Mouse (Mus musculus) adrenal gland, adult 8-10 months (tissue): Measurements from ENCODE around the gene Trim46. TPM values are rescaled to one million over a fixed set of nuclear protein-coding genes. Genes with fewer than 3 reads are reported as not detected.

Source experiments
- DNase-seq: peaks from one replicate; pipeline ENCODE4 v3.0.0; 2022
- microRNA-seq, 2 experiments: library from miRNA; unstranded; fragments of <30 nt; microRNA quantifications; one replicate each; pipeline ENCODE4 v1.2.0; 2022
- total RNA-seq, 4 experiments: library from RNA; stranded (reverse); gene quantifications; 2 replicates each; pipeline ENCODE4 v1.2.4; 2022

Gene Trim46
- total RNA-seq, 4 experiments from 2014 or later: 2.8 to 4.5 (median 3.8) TPM

GRCm38 (mm10) chr3:89209731-89210130 is 36.4 kb downstream of the Trim46 start:
- DNase-seq: no peak

GRCm38 (mm10) chr3:89208736-89209135 is 37.4 kb downstream of the Trim46 start:
- DNase-seq: no peak

GRCm38 (mm10) chr3:89208075-89208657 is 37.9 kb downstream of the Trim46 start:
- no peak for DNase-seq

- DNase-seq: no peak
Measured at GRCm38 (mm10) chr3:89206695-89207094, 39.4 kb downstream of the Trim46 start.

DNA sequence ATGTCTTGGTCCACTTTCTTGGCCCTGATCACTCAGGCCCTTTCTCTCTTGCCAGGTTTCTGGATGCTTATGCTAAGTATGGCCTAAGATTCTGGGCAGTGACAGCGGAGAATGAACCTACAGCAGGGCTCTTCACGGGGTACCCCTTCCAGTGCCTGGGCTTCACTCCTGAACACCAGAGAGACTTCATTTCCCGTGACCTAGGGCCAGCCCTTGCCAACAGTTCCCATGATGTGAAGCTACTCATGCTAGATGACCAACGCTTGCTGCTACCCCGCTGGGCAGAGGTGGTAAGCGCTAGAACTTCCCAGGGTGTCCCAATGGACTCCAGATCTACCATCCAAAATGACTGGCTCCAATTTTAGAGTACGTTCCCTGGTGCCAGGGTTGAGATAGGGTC is 40.0 kb downstream of the Trim46 start:
- DNase-seq: no peak

DNA sequence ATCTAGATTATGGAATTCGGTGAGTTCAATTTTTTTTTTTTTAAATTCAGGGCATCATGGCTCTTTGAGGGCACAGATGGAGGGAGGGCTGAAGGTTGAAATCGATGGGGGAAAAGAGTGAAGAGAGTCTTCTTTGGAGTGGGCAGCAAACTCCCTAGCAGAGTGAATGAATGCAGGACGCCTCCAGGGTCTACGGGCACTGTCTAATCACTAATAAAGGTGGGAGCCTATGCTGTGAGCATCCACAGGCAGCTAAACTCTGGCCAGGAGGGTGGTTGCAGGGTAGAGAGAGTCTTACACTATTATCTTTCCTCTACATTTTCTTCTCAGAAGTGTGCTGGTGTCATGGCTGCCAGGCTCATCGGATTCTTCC is 43.0 kb downstream of the Trim46 start:
- DNase-seq: no peak

- DNase-seq: peak; percentile 77
Measured at GRCm38 (mm10) chr3:89202253-89203141, 43.6 kb downstream of the Trim46 start, which contains the start of gene Gba. Gba (plus strand) TSS chr3:89202928.

DNA sequence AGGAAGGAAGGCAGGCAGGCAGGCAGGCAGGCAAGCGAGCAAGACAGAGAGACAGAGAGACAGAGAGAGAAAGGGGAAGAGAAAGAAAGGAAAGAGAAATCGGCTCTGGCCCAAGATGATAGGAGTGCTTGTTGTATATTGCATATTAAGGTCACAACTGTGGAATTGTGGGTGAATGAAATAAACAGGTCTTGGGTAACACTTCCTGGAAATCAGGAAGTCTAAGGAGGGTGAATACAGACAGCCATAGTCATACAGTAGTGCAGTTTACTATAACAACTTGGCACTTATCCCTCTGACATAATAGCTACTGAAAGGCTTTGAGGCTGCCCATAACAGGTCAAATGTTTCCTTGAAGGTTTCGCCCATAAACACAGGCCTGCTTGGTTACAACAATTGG is 46.3 kb downstream of the Trim46 start:
- no peak for DNase-seq

- peak; percentile 86 for DNase-seq
Measured at GRCm38 (mm10) chr3:89195979-89196877, 49.9 kb downstream of the Trim46 start.

DNA sequence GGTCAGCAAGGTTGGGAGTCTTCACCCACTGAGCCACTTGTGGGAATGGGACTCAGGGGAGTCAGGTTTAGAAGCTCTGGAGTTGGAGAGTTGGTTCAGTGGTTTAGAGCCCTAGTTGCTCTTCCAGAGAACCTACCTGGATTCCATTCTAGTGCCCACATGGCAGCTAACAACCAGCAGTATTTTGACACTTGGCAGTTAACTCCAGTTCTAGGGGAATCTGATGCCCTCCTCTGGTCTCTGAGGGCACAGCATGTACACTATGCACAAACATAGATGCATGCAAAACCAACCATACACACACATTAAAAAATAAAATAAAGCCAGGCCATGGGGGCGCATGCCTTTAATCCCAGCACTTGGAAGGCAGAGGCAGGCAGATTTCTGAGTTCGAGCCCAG is 52.3 kb downstream of the Trim46 start:
- DNase-seq: no peak

GRCm38 (mm10) chr3:89193351-89193750 is 52.8 kb downstream of the Trim46 start:
- no peak for DNase-seq

DNA sequence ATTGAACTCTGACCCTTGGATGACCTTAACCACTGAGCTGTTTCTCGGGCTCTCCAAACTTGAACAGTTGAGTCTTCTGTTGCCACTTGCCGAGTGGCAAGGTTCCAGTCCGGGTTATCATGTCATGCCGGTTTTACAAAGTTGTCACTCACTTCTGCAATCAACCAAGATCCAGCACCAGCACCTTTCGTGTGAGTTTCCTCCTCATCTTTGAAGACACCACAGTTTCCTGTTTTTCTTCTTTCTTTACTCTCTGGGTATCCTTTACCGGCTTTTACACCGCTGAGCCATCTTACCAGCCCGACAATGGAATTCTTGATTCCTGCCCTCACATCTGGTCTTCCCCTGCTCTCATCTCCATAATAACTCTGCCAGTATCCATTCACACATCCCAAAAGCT is 55.7 kb downstream of the Trim46 start:
- DNase-seq: no peak

DNA sequence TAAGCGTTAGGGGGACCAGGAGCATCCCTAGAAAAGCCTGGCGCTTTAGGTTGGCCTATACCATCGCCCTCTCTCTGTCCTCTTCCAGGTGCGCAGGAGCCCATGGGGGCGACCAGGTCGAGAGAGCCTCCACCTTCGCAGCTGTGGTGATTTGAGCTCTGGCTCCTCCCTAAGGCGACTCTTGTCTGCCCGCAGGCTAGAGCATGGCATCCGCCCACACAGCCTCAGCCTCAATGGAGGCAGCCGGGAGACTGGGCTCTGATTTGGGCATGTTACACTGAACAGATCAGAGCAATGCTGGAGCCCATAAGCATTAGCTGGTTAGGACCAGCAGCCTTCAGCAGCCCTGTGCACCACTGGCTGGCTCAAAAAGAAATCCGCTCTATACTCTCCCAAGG is 57.6 kb downstream of the Trim46 start:
- DNase-seq: no peak

GRCm38 (mm10) chr3:89187690-89188477 is 58.2 kb downstream of the Trim46 start:
- no peak for DNase-seq

GRCm38 (mm10) chr3:89187197-89187596 is 58.9 kb downstream of the Trim46 start:
- no peak for DNase-seq

Small RNAs within 50 kb of the gene (microRNA-seq; reads per million reads assigned to microRNA genes)
- gene Mir92b: 30.3 to 56.6 reads per million in 2 experiments

Other genes with a start within 250 kb of the Trim46 start
- 10 to 100 TPM; 33.8 to 46.8 (median 41.1) TPM for gene Rusc1, start 153.0 kb downstream of the Trim46 start, total RNA-seq
- gene Gm43738, start 145.2 kb downstream of the Trim46 start, total RNA-seq: not detected
- gene Fdps, start 144.3 kb downstream of the Trim46 start, total RNA-seq: 100 to 1,000 TPM; 152 to 387 (median 263) TPM
- under 1 TPM in 2 of 4 experiments, not detected in 2; 0.10 to 0.11 TPM for gene Pklr, start 110.2 kb downstream of the Trim46 start, total RNA-seq
- 10 to 100 TPM in 2 of 4 experiments, 1 to 10 TPM in 2; 6.8 to 22.2 (median 10.1) TPM for gene Hcn3, start 86.1 kb downstream of the Trim46 start, total RNA-seq
- 10 to 100 TPM; 55.2 to 85.7 (median 71.2) TPM for gene Clk2, start 81.5 kb downstream of the Trim46 start, total RNA-seq
- 100 to 1,000 TPM in 1 of 4 experiments, 10 to 100 TPM in 3; 90.1 to 110 (median 94.1) TPM for gene Scamp3, start 68.8 kb downstream of the Trim46 start, total RNA-seq
- 10 to 100 TPM; 16.7 to 32.5 (median 23.3) TPM for gene Fam189b, start 63.2 kb downstream of the Trim46 start, total RNA-seq
- gene Gba, start 43.4 kb downstream of the Trim46 start, total RNA-seq: 10 to 100 TPM; 65.6 to 84.3 (median 70.5) TPM
- gene Thbs3, start 31.1 kb downstream of the Trim46 start, total RNA-seq: 1 to 10 TPM; 4.1 to 8.6 (median 7.8) TPM
- gene Mtx1, start 19.2 kb downstream of the Trim46 start, total RNA-seq: 100 to 1,000 TPM; 138 to 169 (median 152) TPM
- gene Muc1, start 17.3 kb downstream of the Trim46 start, total RNA-seq: under 1 TPM in 3 of 4 experiments, not detected in 1; 0.22 to 0.96 (median 0.65) TPM
- 100 to 1,000 TPM; 131 to 144 (median 135) TPM for gene Krtcap2, start 343 bp downstream of the Trim46 start, total RNA-seq
- 100 to 1,000 TPM; 123 to 156 (median 136) TPM for gene Dpm3, start 13.0 kb upstream of the Trim46 start, total RNA-seq
- 10 to 100 TPM; 54.2 to 80.1 (median 64.9) TPM for gene Slc50a1, start 24.3 kb upstream of the Trim46 start, total RNA-seq
- 10 to 100 TPM; 15.9 to 28.0 (median 21.0) TPM for gene Efna1, start 34.8 kb upstream of the Trim46 start, total RNA-seq
- gene Efna3, start 76.7 kb upstream of the Trim46 start, total RNA-seq: 1 to 10 TPM in 1 of 4 experiments, under 1 TPM in 3; 0.15 to 1.5 (median 0.62) TPM
- gene Efna4, start 91.7 kb upstream of the Trim46 start, total RNA-seq: 1 to 10 TPM; 1.1 to 3.5 (median 1.9) TPM
- 10 to 100 TPM; 58.4 to 85.4 (median 71.3) TPM for gene Adam15, start 103.7 kb upstream of the Trim46 start, total RNA-seq
- under 1 TPM; 0.43 to 0.78 (median 0.46) TPM for gene Dcst2, start 115.7 kb upstream of the Trim46 start, total RNA-seq
- gene Dcst1, start 118.9 kb upstream of the Trim46 start, total RNA-seq: 1 to 10 TPM in 2 of 4 experiments, under 1 TPM in 2; 0.20 to 2.2 (median 0.97) TPM
- 10 to 100 TPM; 59.9 to 98.9 (median 77.9) TPM for gene Zbtb7b, start 148.5 kb upstream of the Trim46 start, total RNA-seq
- gene Lenep, start 156.5 kb upstream of the Trim46 start, total RNA-seq: 1 to 10 TPM in 2 of 4 experiments, under 1 TPM in 1, not detected in 1; 0.22 to 3.1 (median 1.3) TPM
- 10 to 100 TPM; 25.7 to 39.9 (median 33.0) TPM for gene Flad1, start 165.6 kb upstream of the Trim46 start, total RNA-seq
- gene Cks1b, start 172.1 kb upstream of the Trim46 start, total RNA-seq: 10 to 100 TPM; 20.3 to 33.2 (median 27.4) TPM
- 100 to 1,000 TPM; 108 to 136 (median 122) TPM for gene Shc1, start 172.1 kb upstream of the Trim46 start, total RNA-seq
- gene Pygo2, start 183.9 kb upstream of the Trim46 start, total RNA-seq: 10 to 100 TPM; 42.1 to 45.1 (median 44.3) TPM
- gene Pbxip1, start 190.4 kb upstream of the Trim46 start, total RNA-seq: 100 to 1,000 TPM in 2 of 4 experiments, 10 to 100 TPM in 2; 57.0 to 119 (median 81.5) TPM
- 10 to 100 TPM; 14.3 to 19.5 (median 15.7) TPM for gene Pmvk, start 208.2 kb upstream of the Trim46 start, total RNA-seq